Mouse (Mus musculus) testis, adult 2 months (tissue): ENCODE data around the gene Nkx6-2. TPM values are rescaled to one million over a fixed set of nuclear protein-coding genes. Genes with fewer than 3 reads are reported as not detected.

ENCODE experiments used
- H3K27ac ChIP-seq: fragments of 200-500 bp; 2 replicates; pipeline ENCODE4 v1.5.1; 2012; ENCODE audit warnings: low read depth, low read length; ENCODE audit not compliant: control insufficient read depth, insufficient read depth
- H3K27me3 ChIP-seq: fragments of 200-500 bp; 2 replicates; pipeline ENCODE4 v1.6.1; 2012; ENCODE audit warnings: mild to moderate bottlenecking, low read length, moderate library complexity; ENCODE audit not compliant: control insufficient read depth, insufficient read depth
- H3K36me3 ChIP-seq: fragments of 200-500 bp; 2 replicates; pipeline ENCODE4 v1.6.1; 2012; ENCODE audit warnings: mild to moderate bottlenecking, low read length; ENCODE audit not compliant: control insufficient read depth, insufficient read depth
- H3K4me1 ChIP-seq: fragments of 200-500 bp; 2 replicates; pipeline ENCODE4 v1.6.1; 2012; ENCODE audit warnings: low read length; ENCODE audit not compliant: control insufficient read depth, insufficient read depth
- H3K4me3 ChIP-seq: fragments of 200-500 bp; 2 replicates; pipeline ENCODE4 v1.5.1; 2012; ENCODE audit warnings: low read depth, mild to moderate bottlenecking, low read length, moderate library complexity, mixed read lengths; ENCODE audit not compliant: control insufficient read depth
- CTCF ChIP-seq: fragments of 200-500 bp; IDR thresholded peaks from 2 replicates; pipeline ENCODE4 v1.5.1; 2012; ENCODE audit warnings: low read depth, mild to moderate bottlenecking, inconsistent platforms, low read length, moderate library complexity; ENCODE audit not compliant: control insufficient read depth, insufficient read depth, insufficient replicate concordance
- POLR2A ChIP-seq: fragments of 200-500 bp; IDR thresholded peaks from 2 replicates; pipeline ENCODE4 v1.6.1; 2012; ENCODE audit warnings: low read depth, mild to moderate bottlenecking, inconsistent platforms, low read length, moderate library complexity; ENCODE audit not compliant: control insufficient read depth
- polyA plus RNA-seq: library from polyadenylated mRNA; depleted of rRNA; stranded (reverse); fragments of >200 nt; gene quantifications from 2 replicates; pipeline ENCODE4 v1.2.3, GENCODE M21; 2012

The Nkx6-2 gene
- polyA plus RNA-seq, 1 experiment = 14.5 TPM

GRCm38 (mm10) chr7:139581801-139582571 lies 611 bp downstream of the Nkx6-2 start:
- no peaks in the 10 kb centered on the region for H3K36me3 ChIP-seq
- peaks cover 40% of the 10 kb centered on the region for H3K4me1 ChIP-seq
- TF ChIP-seq CTCF (no peak), POLR2A (no peak)
- no peak overlapping the region for H3K27ac ChIP-seq
- H3K4me3 ChIP-seq = peak overlapping the region; percentile 85
- peaks cover 2% of the 10 kb centered on the region; the same call in 1 of the 2 replicates for H3K27me3 ChIP-seq

- no peak overlapping the region for H3K27ac ChIP-seq
- H3K4me1 ChIP-seq = peaks cover 39% of the 10 kb centered on the region
- TF ChIP-seq POLR2A (no peak), CTCF (no peak)
- peak overlapping the region; percentile 85 for H3K4me3 ChIP-seq
- H3K27me3 ChIP-seq = peaks cover 2% of the 10 kb centered on the region; the same call in 1 of the 2 replicates
- H3K36me3 ChIP-seq = no peaks in the 10 kb centered on the region
These were observed 1.5 kb downstream of the Nkx6-2 start for GRCm38 (mm10) chr7:139580851-139581775.

- no peaks in the 10 kb centered on the region for H3K36me3 ChIP-seq
- H3K27ac ChIP-seq = no peak overlapping the region
- H3K4me3 ChIP-seq = no peak overlapping the region
- H3K4me1 ChIP-seq = peaks cover 27% of the 10 kb centered on the region
- H3K27me3 ChIP-seq = peaks cover 2% of the 10 kb centered on the region; the same call in 1 of the 2 replicates
- TF ChIP-seq POLR2A (no peak), CTCF (no peak)
These were observed 3.2 kb downstream of the Nkx6-2 start for GRCm38 (mm10) chr7:139579261-139579905.

GRCm38 (mm10) chr7:139576064-139576686 lies 6.4 kb downstream of the Nkx6-2 start:
- Histone ChIP-seq H3K4me3 (no peak overlapping the region), H3K27ac (no peak overlapping the region), H3K4me1 (peaks cover 4% of the 10 kb centered on the region; the same call in 1 of the 2 replicates), H3K27me3 (no peaks in the 10 kb centered on the region), H3K36me3 (no peaks in the 10 kb centered on the region)
- TF ChIP-seq POLR2A = no peak
- TF ChIP-seq CTCF = no peak

- TF ChIP-seq POLR2A = no peak
- no peak for TF ChIP-seq CTCF
- Histone ChIP-seq H3K27ac (no peak overlapping the region), H3K4me3 (no peak overlapping the region), H3K4me1 (no peaks in the 10 kb centered on the region), H3K27me3 (no peaks in the 10 kb centered on the region), H3K36me3 (no peaks in the 10 kb centered on the region)
These were observed 9.9 kb downstream of the Nkx6-2 start for GRCm38 (mm10) chr7:139572665-139573064.

- no peaks in the 10 kb centered on the region for H3K27me3 ChIP-seq
- no peaks in the 10 kb centered on the region for H3K4me1 ChIP-seq
- no peak overlapping the region for H3K27ac ChIP-seq
- H3K4me3 ChIP-seq = no peak overlapping the region
- TF ChIP-seq CTCF (no peak), POLR2A (no peak)
- H3K36me3 ChIP-seq = no peaks in the 10 kb centered on the region
These were observed 11.8 kb downstream of the Nkx6-2 start for GRCm38 (mm10) chr7:139570788-139571187.

GRCm38 (mm10) chr7:139566533-139566932 lies 16.1 kb downstream of the Nkx6-2 start:
- Histone ChIP-seq H3K27me3 (no peaks in the 10 kb centered on the region), H3K27ac (no peak overlapping the region), H3K36me3 (no peaks in the 10 kb centered on the region), H3K4me1 (no peaks in the 10 kb centered on the region), H3K4me3 (no peak overlapping the region)
- TF ChIP-seq POLR2A (no peak), CTCF (no peak)
